Mouse (Mus musculus) MEL (cell line): ENCODE measurements at regions not wholly inside any gene's neighbourhood (a gene's known extent, or its start where the extent isn't known, plus 50 kb on each side); places are given as distances from the start of the nearest gene placed in this dataset.

Experiments
- DNase-seq: peaks from one replicate; pipeline ENCODE4 v3.0.0; 2011; ENCODE audit warnings: low read depth, low spot score
- H3K27ac ChIP-seq: 2 replicates; pipeline ENCODE4 v1.5.1; 2012; ENCODE audit warnings: low read depth, mild to moderate bottlenecking, control low read depth, low read length, moderate library complexity; ENCODE audit not compliant: control insufficient read depth
- H3K27me3 ChIP-seq, 2 experiments: fragments of 150-350 bp in 1 of 2; sonication (generic) in 1 of 2; 2 replicates each; pipeline ENCODE4 v1.6.1; 2012; ENCODE audit warnings: low read length in 2 of 2, mild to moderate bottlenecking in 2 of 2, improper control_type of control experiment in 1 of 2, moderate library complexity in 1 of 2; ENCODE audit not compliant: insufficient read depth in 2 of 2, control insufficient read depth in 1 of 2
- H3K36me3 ChIP-seq, 2 experiments: 2 replicates each; pipeline ENCODE4 v1.6.1; 2012 to 2014; ENCODE audit warnings: low read length in 2 of 2, improper control_type of control experiment in 1 of 2, inconsistent platforms in 1 of 2, mild to moderate bottlenecking in 1 of 2; ENCODE audit not compliant: insufficient read depth in 2 of 2, control insufficient read depth in 1 of 2
- H3K4me1 ChIP-seq, 2 experiments: fragments of 150-350 bp in 1 of 2; sonication (generic) in 1 of 2; 2 replicates each; pipeline ENCODE4 v1.6.1; 2012; ENCODE audit warnings: low read length in 2 of 2, improper control_type of control experiment in 1 of 2, mild to moderate bottlenecking in 1 of 2; ENCODE audit not compliant: insufficient read depth in 2 of 2, control insufficient read depth in 1 of 2
- H3K4me3 ChIP-seq, 2 experiments: fragments of 150-350 bp in 1 of 2; sonication (generic) in 1 of 2; 2 replicates each; pipeline ENCODE4 v1.5.1; 2012; ENCODE audit warnings: low read depth in 2 of 2, low read length in 2 of 2, mild to moderate bottlenecking in 2 of 2, moderate library complexity in 2 of 2, control low read depth in 1 of 2, improper control_type of control experiment in 1 of 2; ENCODE audit not compliant: control insufficient read depth in 1 of 2, insufficient read depth in 1 of 2
- H3K79me2 ChIP-seq: 2 replicates; pipeline ENCODE4 v1.6.1; 2012; ENCODE audit warnings: mild to moderate bottlenecking, low read length, moderate library complexity; ENCODE audit not compliant: control insufficient read depth, poor library complexity, insufficient read depth
- H3K9ac ChIP-seq: 2 replicates; pipeline ENCODE4 v1.6.1; 2012; ENCODE audit warnings: low read depth, mild to moderate bottlenecking, control low read depth, low read length, moderate library complexity; ENCODE audit not compliant: control insufficient read depth, poor library complexity, severe bottlenecking
- H3K9me3 ChIP-seq: fragments of 150-350 bp; sonication (generic); replicated peaks from 2 replicates; pipeline ENCODE4 v1.6.1; 2012; ENCODE audit warnings: mild to moderate bottlenecking, low read length, improper control_type of control experiment, moderate library complexity; ENCODE audit not compliant: insufficient read depth
- BHLHE40 ChIP-seq: IDR thresholded peaks from 2 replicates; pipeline ENCODE4 v1.6.1; 2012; ENCODE audit warnings: low read depth, mild to moderate bottlenecking, inconsistent platforms, low read length, improper control_type of control experiment, borderline replicate concordance
- CHD1 ChIP-seq: IDR thresholded peaks from 2 replicates; pipeline ENCODE4 v1.6.1; 2012; ENCODE audit warnings: low read depth, mild to moderate bottlenecking, inconsistent platforms, low read length, improper control_type of control experiment
- E2F4 ChIP-seq: IDR thresholded peaks from 2 replicates; pipeline ENCODE4 v1.6.1; 2011; ENCODE audit warnings: low read depth, low read length, improper control_type of control experiment, borderline replicate concordance
- ELF1 ChIP-seq: IDR thresholded peaks from 2 replicates; pipeline ENCODE4 v1.6.1; 2014; ENCODE audit warnings: low read depth, mild to moderate bottlenecking, inconsistent platforms, low read length, improper control_type of control experiment, moderate library complexity
- GABPA ChIP-seq: IDR thresholded peaks from 2 replicates; pipeline ENCODE4 v1.6.1; 2012; ENCODE audit warnings: low read depth, mild to moderate bottlenecking, inconsistent platforms, low read length, improper control_type of control experiment, moderate library complexity
- GATA1 ChIP-seq: IDR thresholded peaks from 2 replicates; pipeline ENCODE4 v1.6.1; 2011; ENCODE audit warnings: low read depth, low read length, improper control_type of control experiment
- MAX ChIP-seq: IDR thresholded peaks from 2 replicates; pipeline ENCODE4 v1.6.1; 2011; ENCODE audit warnings: low read length, improper control_type of control experiment
- MAZ ChIP-seq: IDR thresholded peaks from 2 replicates; pipeline ENCODE4 v1.6.1; 2012; ENCODE audit warnings: low read depth, mild to moderate bottlenecking, inconsistent platforms, low read length, improper control_type of control experiment
- MXI1 ChIP-seq: IDR thresholded peaks from 2 replicates; pipeline ENCODE4 v1.6.1; 2011; ENCODE audit warnings: mild to moderate bottlenecking, low read depth, low read length, improper control_type of control experiment
- MYB ChIP-seq: IDR thresholded peaks from 2 replicates; pipeline ENCODE4 v1.6.1; 2011; ENCODE audit warnings: mild to moderate bottlenecking, low read depth, low read length, improper control_type of control experiment
- MYC ChIP-seq: IDR thresholded peaks from 2 replicates; pipeline ENCODE4 v1.6.1; 2011; ENCODE audit warnings: low read depth, mild to moderate bottlenecking, low read length, improper control_type of control experiment, moderate library complexity
- NELFE ChIP-seq: IDR thresholded peaks from 2 replicates; pipeline ENCODE4 v1.6.1; 2011; ENCODE audit warnings: low read depth, low read length, improper control_type of control experiment
- NRF1 ChIP-seq: IDR thresholded peaks from 2 replicates; pipeline ENCODE4 v1.6.1; 2014; ENCODE audit warnings: low read depth, mild to moderate bottlenecking, inconsistent platforms, low read length, improper control_type of control experiment, moderate library complexity; ENCODE audit not compliant: poor library complexity, insufficient read depth, severe bottlenecking
- POLR2AphosphoS2 ChIP-seq: IDR thresholded peaks from 2 replicates; pipeline ENCODE4 v1.6.1; 2011; ENCODE audit warnings: low read length, improper control_type of control experiment
- POLR2AphosphoS5 ChIP-seq: IDR thresholded peaks from 2 replicates; pipeline ENCODE4 v1.6.1; 2012; ENCODE audit warnings: low read depth, borderline replicate concordance, mild to moderate bottlenecking, inconsistent platforms, low read length, moderate library complexity, mixed read lengths
- RAD21 ChIP-seq: IDR thresholded peaks from 2 replicates; pipeline ENCODE4 v1.6.1; 2011; ENCODE audit warnings: mild to moderate bottlenecking, low read depth, low read length, improper control_type of control experiment
- RCOR1 ChIP-seq: IDR thresholded peaks from 2 replicates; pipeline ENCODE4 v1.6.1; 2012; ENCODE audit warnings: low read depth, mild to moderate bottlenecking, inconsistent platforms, low read length, improper control_type of control experiment
- SIN3A ChIP-seq: IDR thresholded peaks from 2 replicates; pipeline ENCODE4 v1.6.1; 2012; ENCODE audit warnings: low read length, improper control_type of control experiment, inconsistent platforms
- TCF12 ChIP-seq: IDR thresholded peaks from 2 replicates; pipeline ENCODE4 v1.6.1; 2014; ENCODE audit warnings: low read depth, mild to moderate bottlenecking, inconsistent platforms, low read length, improper control_type of control experiment, moderate library complexity
- USF1 ChIP-seq: IDR thresholded peaks from 2 replicates; pipeline ENCODE4 v1.6.1; 2014; ENCODE audit warnings: low read depth, mild to moderate bottlenecking, inconsistent platforms, low read length, improper control_type of control experiment, moderate library complexity
- ZMIZ1 ChIP-seq: IDR thresholded peaks from 2 replicates; pipeline ENCODE4 v1.6.1; 2012; ENCODE audit warnings: low read depth, mild to moderate bottlenecking, inconsistent platforms, low read length, improper control_type of control experiment, moderate library complexity

GRCm38 (mm10) chr9:103892827-103893226 lies 109.5 kb upstream of the Nphp3 start:
- no peak overlapping the region for H3K27ac ChIP-seq
- no peak overlapping the region for H3K9ac ChIP-seq
- no peak overlapping the region for H3K4me3 ChIP-seq
- H3K4me1 ChIP-seq: no peaks in the 10 kb centered on the region
- TF ChIP-seq ZMIZ1: no peak
- no peaks in the 10 kb centered on the region for H3K27me3 ChIP-seq
- H3K9me3 ChIP-seq: no peaks in the 10 kb centered on the region
- DNase-seq: no peak
- no peaks in the 10 kb centered on the region for H3K36me3 ChIP-seq
- no peaks in the 10 kb centered on the region for H3K79me2 ChIP-seq

- no peak overlapping the region for H3K9ac ChIP-seq
- TF ChIP-seq GABPA (no peak), MAZ (no peak), MXI1 (no peak), POLR2AphosphoS2 (no peak), MYB (no peak), SIN3A (no peak), MYC (no peak), CHD1 (no peak), TCF12 (no peak), ELF1 (no peak), BHLHE40 (no peak), USF1 (no peak), E2F4 (no peak), MAX (no peak), GATA1 (no peak), RCOR1 (no peak), POLR2AphosphoS5 (no peak), NELFE (no peak), RAD21 (no peak), NRF1 (no peak)
- no peaks in the 10 kb centered on the region for H3K27me3 ChIP-seq
- H3K79me2 ChIP-seq: no peaks in the 10 kb centered on the region
- H3K36me3 ChIP-seq: no peaks in the 10 kb centered on the region
- H3K4me1 ChIP-seq: no peaks in the 10 kb centered on the region
- H3K4me3 ChIP-seq: no peak overlapping the region
- H3K9me3 ChIP-seq: no peaks in the 10 kb centered on the region
- H3K27ac ChIP-seq: no peak overlapping the region
- DNase-seq: no peak
Observed at GRCm38 (mm10) chr9:103894376-103894775, 108.0 kb upstream of the Nphp3 start.
